Mouse (Mus musculus) heart, embryonic 16.5 days (tissue): ENCODE data around the gene Ppif. TPM values are rescaled to one million over a fixed set of nuclear protein-coding genes. Genes with fewer than 3 reads are reported as not detected.

ENCODE experiments used
- ATAC-seq: fragments of 200-750 bp; cut with Nextera tagmentation; replicated peaks from 2 replicates; pipeline ENCODE4 v1.8.0; 2017; ENCODE audit warnings: moderate number of reproducible peaks; ENCODE audit not compliant: insufficient read depth, low FRiP score; ENCODE audit errors: extremely low read depth
- H3K27ac ChIP-seq: fragments of 300-500 bp; sonication (generic); 2 replicates; pipeline ENCODE4 v1.5.1; 2014; ENCODE audit warnings: mild to moderate bottlenecking, low read length, control low read depth, moderate library complexity
- H3K27me3 ChIP-seq: fragments of 300-500 bp; sonication (generic); 2 replicates; pipeline ENCODE4 v1.6.1; 2014; ENCODE audit warnings: low read length, mixed read lengths; ENCODE audit not compliant: control insufficient read depth, insufficient read depth
- H3K36me3 ChIP-seq: fragments of 300-500 bp; sonication (generic); 2 replicates; pipeline ENCODE4 v1.6.1; 2014; ENCODE audit not compliant: control insufficient read depth, insufficient read depth
- H3K4me1 ChIP-seq: fragments of 300-500 bp; sonication (generic); 2 replicates; pipeline ENCODE4 v1.6.1; 2014; ENCODE audit warnings: low read length, mixed read lengths; ENCODE audit not compliant: control insufficient read depth, insufficient read depth
- H3K4me2 ChIP-seq: fragments of 300-500 bp; sonication (generic); 2 replicates; pipeline ENCODE4 v1.6.1; 2014; ENCODE audit warnings: low read depth, mild to moderate bottlenecking, control low read depth, low read length
- H3K4me3 ChIP-seq: fragments of 300-500 bp; sonication (generic); 2 replicates; pipeline ENCODE4 v1.5.1; 2014; ENCODE audit warnings: mild to moderate bottlenecking, control low read depth, low read length
- H3K9ac ChIP-seq: fragments of 300-500 bp; sonication (generic); 2 replicates; pipeline ENCODE4 v1.6.1; 2014; ENCODE audit warnings: low read length, control low read depth
- H3K9me3 ChIP-seq: fragments of 300-500 bp; sonication (generic); replicated peaks from 2 replicates; pipeline ENCODE4 v1.6.1; 2016; ENCODE audit warnings: low read length; ENCODE audit not compliant: control insufficient read depth
- WGBS: fragments of 180-500 bp; shearing (Covaris S2); extraction: QIAGEN DNeasy Blood & Tissue Kit; methylation state at CpG from one replicate; pipeline ENCODE4 v1.1.7; 2014; 5-methylcytosine and 5-hydroxymethylcytosine counted together
- polyA plus RNA-seq: library from polyadenylated mRNA; unstranded; fragments of >200 nt; fragmentation: Nextera tagmentation; extraction: Ambion mirVana; gene quantifications from 2 replicates; pipeline ENCODE4 v1.2.1, GENCODE M21; 2015

The Ppif gene
- polyA plus RNA-seq, 1 experiment from 2014 or later: 121 TPM

DNA sequence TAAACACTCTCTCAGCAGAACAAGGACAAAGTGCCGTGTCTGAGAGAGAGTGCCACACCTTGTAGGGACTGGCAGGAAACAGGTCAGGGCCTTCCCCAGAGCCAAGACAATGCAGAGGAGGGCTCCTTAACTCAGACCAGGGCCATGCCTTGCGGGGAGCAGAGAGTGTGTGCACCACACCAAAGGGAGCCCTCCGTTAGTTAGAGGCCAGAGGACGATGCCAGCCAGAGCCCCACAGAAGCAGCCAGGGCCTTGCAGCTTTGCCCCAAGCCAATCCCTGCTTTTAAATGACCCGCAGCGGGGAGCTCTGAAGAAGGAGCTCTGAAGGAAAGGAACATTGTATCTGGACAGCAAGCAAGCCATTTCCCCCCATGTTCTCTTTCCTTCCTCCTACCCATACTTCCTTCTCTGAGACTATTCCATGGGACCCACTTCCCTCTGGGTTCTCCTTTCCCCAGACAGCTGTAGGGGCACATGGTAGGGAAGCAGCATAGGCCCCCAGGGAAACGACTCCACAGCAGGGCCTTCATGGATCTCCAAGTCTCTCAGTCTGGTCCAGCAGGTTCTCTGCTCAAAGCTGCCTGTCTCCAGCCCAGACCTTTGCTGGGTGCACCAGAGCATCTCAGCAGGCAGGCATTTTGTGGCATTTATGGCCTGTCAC, 30.2 kb upstream of the Ppif start:
- Histone ChIP-seq H3K4me3 (no peak overlapping the region), H3K36me3 (peaks cover 45% of the 10 kb centered on the region), H3K9ac (peak overlapping the region; percentile 44), H3K27me3 (no peaks in the 10 kb centered on the region), H3K4me2 (no peak overlapping the region), H3K27ac (peak overlapping the region; percentile 52), H3K4me1 (peaks cover 33% of the 10 kb centered on the region), H3K9me3 (no peaks in the 10 kb centered on the region)
- no peak for ATAC-seq
- 81% methylated on average over 7 of the region's 7 CpGs for WGBS

DNA sequence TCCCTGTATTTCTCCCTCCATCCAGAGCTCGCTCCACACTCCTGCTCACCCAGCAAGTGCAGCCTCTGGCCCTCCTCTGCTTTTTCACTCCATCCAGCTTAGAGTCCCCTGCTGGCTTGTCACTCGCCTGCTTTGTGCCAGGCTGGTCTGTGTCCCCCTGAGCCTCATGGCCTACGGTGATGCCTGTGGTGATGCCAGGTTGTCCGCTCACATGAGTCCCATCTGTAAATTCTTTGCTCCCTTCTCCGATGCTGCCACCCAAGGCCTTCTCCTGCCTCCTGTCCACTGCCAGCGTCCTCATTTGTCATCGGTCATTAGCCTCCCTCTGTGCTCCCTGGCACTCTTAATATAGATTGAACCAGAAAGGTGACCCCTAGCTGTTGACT, 29.7 kb upstream of the Ppif start:
- no peak overlapping the region for H3K4me2 ChIP-seq
- peaks cover 41% of the 10 kb centered on the region for H3K36me3 ChIP-seq
- 67% methylated on average over 7 of the region's 7 CpGs for WGBS
- ATAC-seq: no peak
- H3K9ac ChIP-seq: peak overlapping the region; percentile 44
- H3K4me1 ChIP-seq: peaks cover 33% of the 10 kb centered on the region
- H3K9me3 ChIP-seq: no peaks in the 10 kb centered on the region
- peak overlapping the region; percentile 52 for H3K27ac ChIP-seq
- H3K27me3 ChIP-seq: no peaks in the 10 kb centered on the region
- no peak overlapping the region for H3K4me3 ChIP-seq

DNA sequence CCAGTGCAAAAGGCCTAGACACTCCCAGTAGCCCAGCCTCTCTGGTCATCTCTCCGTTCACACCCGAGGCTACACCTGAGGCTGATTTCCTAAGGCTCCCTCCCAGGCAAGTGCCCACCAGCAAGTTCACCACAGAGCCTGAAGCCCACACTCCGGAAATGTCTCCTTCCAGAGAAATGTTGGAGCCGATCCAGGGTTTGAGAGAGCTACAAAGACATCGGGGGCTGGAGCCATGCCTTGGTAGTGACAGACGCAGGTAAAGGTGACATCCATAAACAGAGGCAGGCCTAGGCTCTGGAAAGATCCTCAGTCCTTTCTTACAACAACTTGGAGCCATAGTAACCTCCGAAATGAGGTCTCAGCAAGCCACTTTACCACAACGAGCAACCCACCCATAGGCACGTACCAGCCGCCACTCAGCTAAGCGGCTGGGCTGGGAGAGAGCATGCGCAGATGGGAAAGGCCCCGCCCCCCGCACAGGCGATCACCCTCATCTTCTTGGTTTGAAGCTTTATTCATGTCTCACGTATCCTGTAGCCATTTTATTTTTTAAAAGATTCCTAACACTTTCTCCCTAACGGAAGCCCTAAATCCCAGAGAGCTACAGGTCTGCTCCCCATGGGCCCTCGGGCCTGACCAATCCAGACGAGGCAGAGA, 28.5 kb upstream of the Ppif start:
- no peak overlapping the region for H3K4me3 ChIP-seq
- 63% methylated on average over 19 of the region's 19 CpGs for WGBS
- H3K4me2 ChIP-seq: no peak overlapping the region
- peak overlapping the region; percentile 27; the same call in 1 of the 2 replicates for H3K9ac ChIP-seq
- H3K36me3 ChIP-seq: peaks cover 33% of the 10 kb centered on the region
- no peaks in the 10 kb centered on the region for H3K9me3 ChIP-seq
- no peak for ATAC-seq
- peaks cover 32% of the 10 kb centered on the region for H3K4me1 ChIP-seq
- H3K27ac ChIP-seq: peak overlapping the region; percentile 38
- no peaks in the 10 kb centered on the region for H3K27me3 ChIP-seq

DNA sequence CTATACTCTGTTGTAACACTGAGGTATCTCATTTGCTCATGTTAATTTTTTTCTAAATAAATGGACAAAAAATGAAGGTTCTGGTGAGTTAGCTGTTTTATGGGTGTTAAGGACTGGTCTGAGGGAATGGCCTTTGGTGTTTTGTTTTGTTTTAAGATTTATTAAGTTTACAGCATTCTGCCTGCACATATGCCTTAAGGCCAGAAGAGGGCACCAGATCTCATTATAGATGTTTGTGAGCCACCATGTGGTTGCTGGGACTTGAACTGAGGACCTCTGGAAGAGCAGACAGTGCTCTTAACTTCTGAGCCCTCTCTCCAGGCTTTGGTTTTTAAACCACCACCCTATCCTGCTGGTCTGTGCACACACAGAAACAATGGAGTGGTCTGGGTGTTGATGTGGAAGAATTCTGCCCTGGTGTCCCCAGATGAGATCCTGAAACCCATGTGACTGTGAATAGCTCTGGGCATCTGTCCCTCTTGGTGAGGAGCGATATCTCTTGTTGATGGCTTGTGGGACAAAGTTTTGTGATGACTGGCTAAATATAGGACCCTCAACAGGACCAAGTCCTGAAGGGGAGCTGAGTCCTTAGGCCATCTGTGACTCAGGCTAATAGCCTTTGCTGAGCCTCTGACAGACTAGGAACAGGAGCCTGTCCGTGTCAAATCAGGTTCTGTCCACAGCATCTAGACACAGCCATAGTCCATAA, 27.1 kb upstream of the Ppif start:
- ATAC-seq: peak; percentile 82
- Histone ChIP-seq H3K27ac (peak overlapping the region; percentile 88), H3K9me3 (no peaks in the 10 kb centered on the region), H3K36me3 (peaks cover 22% of the 10 kb centered on the region), H3K4me1 (peaks cover 28% of the 10 kb centered on the region), H3K27me3 (no peaks in the 10 kb centered on the region), H3K9ac (no peak overlapping the region), H3K4me3 (no peak overlapping the region), H3K4me2 (no peak overlapping the region)
- 38% methylated on average over 2 of the region's 2 CpGs for WGBS

DNA sequence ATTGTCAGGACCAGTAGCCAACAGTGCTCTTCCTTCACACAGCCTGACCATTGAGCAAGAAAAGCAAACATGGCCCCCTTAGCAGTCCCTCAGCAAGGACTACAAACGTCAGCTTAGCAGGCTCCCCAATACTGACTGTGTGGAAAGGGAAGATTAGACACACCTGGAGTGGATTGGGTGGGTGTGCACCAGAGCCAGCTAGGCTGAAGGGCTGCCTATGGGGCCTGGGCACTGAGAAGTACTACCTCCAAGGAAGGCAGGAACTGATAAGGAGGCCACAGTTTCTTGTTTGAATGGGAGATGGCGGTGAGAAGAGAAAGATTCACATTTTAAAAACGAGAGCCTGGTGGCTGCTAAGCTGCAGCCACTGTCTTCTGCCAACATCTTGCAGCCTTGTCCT, 26.4 kb upstream of the Ppif start:
- no peak for ATAC-seq
- Histone ChIP-seq H3K4me3 (no peak overlapping the region), H3K27me3 (no peaks in the 10 kb centered on the region), H3K36me3 (peaks cover 15% of the 10 kb centered on the region), H3K4me1 (peaks cover 28% of the 10 kb centered on the region), H3K27ac (peak overlapping the region; percentile 88), H3K9me3 (no peaks in the 10 kb centered on the region), H3K9ac (no peak overlapping the region), H3K4me2 (no peak overlapping the region)
- WGBS: 34% methylated on average over 3 of the region's 3 CpGs

DNA sequence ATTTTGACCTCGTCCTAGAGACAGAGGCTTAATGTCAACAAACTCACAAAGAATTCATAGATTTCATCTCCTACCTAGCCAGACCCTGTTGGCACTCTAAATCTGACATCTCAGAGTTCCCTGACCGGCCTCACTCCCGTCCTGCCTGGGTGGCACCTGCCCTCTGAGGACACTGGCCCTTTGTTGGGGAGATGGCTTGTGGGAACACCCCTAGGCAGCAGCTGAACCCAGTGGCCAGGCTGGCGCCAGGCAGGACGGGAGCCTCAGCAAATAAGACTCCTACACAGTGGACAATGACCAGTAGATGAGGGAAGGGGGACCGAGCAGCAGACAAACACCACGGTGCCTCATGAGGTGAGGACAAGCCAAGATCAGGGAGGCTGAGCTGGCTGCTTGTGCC, 14.3 kb upstream of the Ppif start:
- Histone ChIP-seq H3K27ac (no peak overlapping the region), H3K36me3 (no peaks in the 10 kb centered on the region), H3K4me3 (no peak overlapping the region), H3K27me3 (no peaks in the 10 kb centered on the region), H3K9me3 (no peaks in the 10 kb centered on the region), H3K4me2 (no peak overlapping the region), H3K9ac (no peak overlapping the region), H3K4me1 (no peaks in the 10 kb centered on the region)
- ATAC-seq: no peak
- 63% methylated on average over 7 of the region's 7 CpGs for WGBS

DNA sequence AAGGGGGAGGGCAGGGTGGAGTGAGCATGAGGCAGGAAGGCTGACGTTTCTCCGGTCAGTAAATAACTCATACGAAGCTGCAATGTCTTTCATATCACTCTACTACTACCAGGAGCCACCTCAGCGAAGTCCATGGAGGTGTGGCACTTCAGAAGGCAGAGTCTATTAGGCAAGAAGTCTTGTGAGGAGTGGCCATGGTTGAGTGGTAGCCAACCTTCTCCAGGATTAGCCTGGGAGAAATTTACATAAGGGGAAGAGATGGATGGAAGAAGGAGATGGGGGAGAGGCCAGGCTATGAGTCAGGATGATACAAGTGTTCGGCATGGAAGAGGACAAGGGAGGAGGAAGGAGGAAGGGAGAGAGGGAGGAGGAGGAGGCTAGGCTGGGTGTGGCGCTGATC, 11.9 kb upstream of the Ppif start:
- ATAC-seq: no peak
- 66% methylated on average over 6 of the region's 6 CpGs for WGBS
- no peaks in the 10 kb centered on the region for H3K9me3 ChIP-seq
- H3K4me2 ChIP-seq: no peak overlapping the region
- no peak overlapping the region for H3K4me3 ChIP-seq
- H3K27me3 ChIP-seq: no peaks in the 10 kb centered on the region
- no peak overlapping the region for H3K27ac ChIP-seq
- H3K4me1 ChIP-seq: peaks cover 12% of the 10 kb centered on the region
- H3K9ac ChIP-seq: no peak overlapping the region
- no peaks in the 10 kb centered on the region for H3K36me3 ChIP-seq

DNA sequence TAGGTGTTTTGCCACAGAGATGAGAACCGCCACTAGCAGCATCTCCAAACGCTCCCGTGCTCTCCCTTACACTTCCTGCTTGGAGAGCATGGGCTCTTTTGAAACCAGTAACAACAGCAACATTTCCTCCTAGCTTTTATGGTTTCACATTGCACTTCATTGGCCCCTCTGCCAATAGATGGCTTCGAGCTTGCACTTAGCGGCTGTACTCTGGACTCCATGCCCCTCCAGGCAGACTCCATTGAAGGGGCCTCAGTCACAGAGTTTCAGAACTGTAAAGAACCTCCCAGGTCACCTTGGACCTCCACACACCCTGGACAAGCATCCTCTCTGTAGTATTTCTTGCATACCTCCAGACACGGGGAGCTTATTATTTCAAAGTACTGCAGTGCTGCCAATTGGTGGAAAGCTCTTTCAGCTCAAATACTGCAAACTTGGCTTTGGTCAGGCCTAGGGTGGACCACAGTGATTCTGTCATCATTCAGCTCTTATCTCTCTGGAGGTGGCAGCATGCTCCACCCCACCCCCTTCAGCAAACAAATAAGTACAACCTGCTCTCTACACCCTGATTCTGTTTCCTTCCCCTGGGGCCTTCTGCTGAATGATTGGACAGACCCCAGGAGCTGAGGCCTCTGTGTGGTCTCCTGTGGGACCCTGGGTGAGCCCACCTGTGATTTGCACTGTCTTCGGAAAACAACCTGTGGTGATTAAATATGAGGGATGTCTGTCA, 7.6 kb upstream of the Ppif start:
- H3K9me3 ChIP-seq: no peaks in the 10 kb centered on the region
- peaks cover 23% of the 10 kb centered on the region for H3K4me1 ChIP-seq
- H3K4me3 ChIP-seq: no peak overlapping the region
- no peak overlapping the region for H3K4me2 ChIP-seq
- peak overlapping the region; percentile 97 for H3K27ac ChIP-seq
- ATAC-seq: peak; percentile 49
- no peaks in the 10 kb centered on the region for H3K36me3 ChIP-seq
- no peaks in the 10 kb centered on the region for H3K27me3 ChIP-seq
- H3K9ac ChIP-seq: peak overlapping the region; percentile 25; the same call in 1 of the 2 replicates
- WGBS: 58% methylated on average over 7 of the region's 7 CpGs
